Mouse (Mus musculus): ENCODE measurements at regions not wholly inside any gene's neighbourhood (a gene's known extent, or its start where the extent isn't known, plus 50 kb on each side); places are given as distances from the start of the nearest gene placed in this dataset.

DNA sequence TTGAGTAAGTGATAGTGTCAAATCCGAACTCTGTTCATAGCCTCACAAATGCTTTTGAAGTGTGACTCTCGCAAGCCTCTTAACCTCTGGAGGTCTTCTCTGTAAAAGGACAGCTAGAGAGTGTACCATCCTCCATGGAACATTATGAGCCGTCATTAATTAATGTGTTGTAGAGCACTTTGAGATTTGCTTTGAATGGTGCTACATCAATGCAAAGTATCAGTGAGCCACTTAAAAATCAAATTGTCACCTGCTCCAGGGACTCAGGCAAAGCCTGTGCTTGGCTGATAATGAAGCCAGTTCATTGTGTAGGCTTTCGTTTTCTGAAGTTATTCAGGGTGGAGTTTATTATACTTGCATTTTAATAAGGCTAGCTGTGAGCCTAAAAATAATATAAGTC is 801.8 kb upstream of the B3galt2 start:
- no peaks in the 10 kb centered on the region for H3K27me3 ChIP-seq (ENCODE audit: control insufficient read depth, insufficient read depth, low read length, poor library complexity, severe bottlenecking)
- no peaks in the 10 kb centered on the region for H3K36me3 ChIP-seq (ENCODE audit: control insufficient read depth, insufficient read depth, low read length, poor library complexity, severe bottlenecking)
- no peak for DNase-seq (ENCODE audit: low read depth, low spot score)

DNA sequence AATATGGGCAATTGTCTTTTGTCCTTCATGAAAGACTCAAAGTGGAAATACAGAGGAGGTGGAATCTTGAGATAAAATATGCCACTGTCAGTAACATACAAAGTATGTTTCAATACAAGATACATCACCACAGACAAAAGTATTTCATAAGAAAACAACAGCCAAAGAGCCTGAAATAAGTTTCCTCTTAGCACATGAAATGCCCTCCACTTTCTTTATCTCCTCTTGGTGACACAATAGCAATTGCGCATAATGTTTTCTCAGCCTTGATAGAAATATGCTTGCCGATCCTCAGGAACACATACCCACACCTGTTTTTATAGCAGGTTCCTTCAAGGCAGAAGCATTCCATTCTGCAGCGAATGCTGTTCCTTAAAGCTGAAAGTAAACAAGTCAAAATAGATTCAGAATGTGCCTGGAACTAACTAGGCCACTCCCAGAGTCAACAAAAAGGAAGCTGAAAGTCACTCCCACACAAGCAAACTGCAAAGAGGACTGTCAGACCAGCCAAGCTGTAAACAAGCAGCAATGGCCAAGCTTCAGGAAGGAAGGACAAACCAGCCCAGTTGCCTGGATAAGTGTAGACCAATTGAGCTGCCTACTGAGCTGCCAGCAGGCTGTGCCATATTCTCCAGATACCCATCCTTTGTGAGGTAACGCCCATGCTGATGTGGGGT is 773.3 kb upstream of the B3galt2 start:
- Histone ChIP-seq H3K36me3 (ENCODE audit: control insufficient read depth, insufficient read depth, low read length, poor library complexity, severe bottlenecking) (no peaks in the 10 kb centered on the region), H3K27me3 (ENCODE audit: control insufficient read depth, insufficient read depth, low read length, poor library complexity, severe bottlenecking) (no peaks in the 10 kb centered on the region)
- no peak for DNase-seq (ENCODE audit: low read depth, low spot score)

DNA sequence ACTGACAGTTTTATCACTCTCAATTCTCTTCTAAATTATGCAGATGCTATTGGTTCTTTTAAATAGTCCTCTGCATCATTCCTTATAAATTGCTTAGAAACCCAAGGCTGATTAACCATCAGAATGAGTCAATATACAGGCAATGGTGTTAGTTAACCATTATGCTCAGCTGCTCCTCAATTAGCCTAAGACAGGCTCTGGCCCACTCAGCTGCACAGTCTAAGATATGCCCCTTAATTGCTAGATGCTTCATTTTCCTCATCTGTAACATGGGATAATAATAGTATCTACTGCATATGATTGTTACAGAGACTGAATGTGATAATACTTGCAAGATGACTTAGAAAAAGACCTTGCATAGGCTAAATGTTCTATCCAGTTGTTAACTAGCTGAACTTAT is 748.6 kb upstream of the B3galt2 start:
- no peak for DNase-seq (ENCODE audit: low read depth, low spot score)

DNA sequence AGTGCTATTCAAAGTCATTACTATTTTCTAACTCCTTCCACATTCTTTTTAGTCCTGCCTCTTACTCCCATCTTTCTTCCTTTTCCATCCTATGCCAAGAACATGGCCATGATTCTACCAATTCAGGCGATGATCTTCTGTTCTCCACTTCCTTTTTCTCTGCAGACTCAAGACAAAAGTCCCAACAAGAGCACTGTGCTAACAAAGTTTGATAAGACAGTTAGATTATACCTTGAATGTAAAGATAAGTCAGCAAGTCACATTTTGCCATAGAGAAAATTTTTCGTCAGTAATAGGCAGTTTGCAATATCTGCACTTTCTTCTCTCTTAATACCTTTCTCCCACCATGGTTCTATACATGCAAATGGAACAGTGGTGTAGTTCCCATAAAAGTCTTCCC is 747.3 kb upstream of the B3galt2 start:
- H3K36me3 ChIP-seq (ENCODE audit: control insufficient read depth, insufficient read depth, low read length, poor library complexity, severe bottlenecking), result no peaks in the 10 kb centered on the region

More for the DNA sequence above, 748.6 kb upstream of the B3galt2 start:
- Histone ChIP-seq H3K27me3 (ENCODE audit: control insufficient read depth, insufficient read depth, low read length, poor library complexity, severe bottlenecking) (no peaks in the 10 kb centered on the region), H3K36me3 (ENCODE audit: control insufficient read depth, insufficient read depth, low read length, poor library complexity, severe bottlenecking) (no peaks in the 10 kb centered on the region)

DNA sequence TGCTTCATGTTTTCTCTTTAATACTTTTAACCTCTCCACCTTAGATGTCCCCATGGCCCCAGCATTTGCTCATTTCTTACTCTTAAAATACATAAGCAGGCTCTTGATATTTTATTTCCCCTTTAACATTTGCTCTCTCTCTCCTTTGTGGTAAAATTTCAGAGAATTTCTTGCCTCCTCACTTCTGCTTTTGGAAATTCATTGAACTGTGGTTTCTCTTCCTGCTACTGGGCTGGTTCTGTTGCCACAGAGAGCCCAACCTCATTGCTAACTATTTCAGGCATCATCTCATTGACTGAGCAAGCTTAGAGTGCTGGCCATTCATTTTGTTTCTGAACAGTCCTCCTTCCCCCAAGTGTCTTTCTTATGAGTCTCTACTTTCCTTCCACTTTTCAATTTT is 746.3 kb upstream of the B3galt2 start:
- H3K36me3 ChIP-seq (ENCODE audit: control insufficient read depth, insufficient read depth, low read length, poor library complexity, severe bottlenecking), result no peaks in the 10 kb centered on the region
- DNase-seq (ENCODE audit: low read depth, low spot score), result peak; percentile 45
- H3K27me3 ChIP-seq (ENCODE audit: control insufficient read depth, insufficient read depth, low read length, poor library complexity, severe bottlenecking), result no peaks in the 10 kb centered on the region

More for the DNA sequence above, 747.3 kb upstream of the B3galt2 start:
- no peak for DNase-seq (ENCODE audit: low read depth, low spot score)
- no peaks in the 10 kb centered on the region for H3K27me3 ChIP-seq (ENCODE audit: control insufficient read depth, insufficient read depth, low read length, poor library complexity, severe bottlenecking)

DNA sequence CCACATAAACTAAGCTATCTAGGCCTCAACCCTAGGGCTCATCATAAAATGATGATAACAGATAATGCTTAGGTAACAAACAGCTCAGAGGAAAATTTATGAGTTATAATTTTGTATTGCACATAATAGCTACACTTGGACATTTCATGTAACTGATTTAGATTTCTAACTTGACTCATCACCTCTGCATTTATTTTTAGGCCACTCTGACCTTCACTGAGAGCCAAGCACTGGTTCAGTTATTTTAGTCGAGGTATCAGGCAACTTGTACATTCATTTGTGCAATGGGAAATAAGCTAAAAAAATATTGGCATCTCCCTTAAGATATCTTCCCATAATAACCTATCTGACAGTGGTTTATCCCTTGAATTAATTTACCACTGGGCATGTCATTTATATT is 745.4 kb upstream of the B3galt2 start:
- H3K36me3 ChIP-seq (ENCODE audit: control insufficient read depth, insufficient read depth, low read length, poor library complexity, severe bottlenecking), result no peaks in the 10 kb centered on the region
- H3K27me3 ChIP-seq (ENCODE audit: control insufficient read depth, insufficient read depth, low read length, poor library complexity, severe bottlenecking), result no peaks in the 10 kb centered on the region
- no peak for DNase-seq (ENCODE audit: low read depth, low spot score)

DNA sequence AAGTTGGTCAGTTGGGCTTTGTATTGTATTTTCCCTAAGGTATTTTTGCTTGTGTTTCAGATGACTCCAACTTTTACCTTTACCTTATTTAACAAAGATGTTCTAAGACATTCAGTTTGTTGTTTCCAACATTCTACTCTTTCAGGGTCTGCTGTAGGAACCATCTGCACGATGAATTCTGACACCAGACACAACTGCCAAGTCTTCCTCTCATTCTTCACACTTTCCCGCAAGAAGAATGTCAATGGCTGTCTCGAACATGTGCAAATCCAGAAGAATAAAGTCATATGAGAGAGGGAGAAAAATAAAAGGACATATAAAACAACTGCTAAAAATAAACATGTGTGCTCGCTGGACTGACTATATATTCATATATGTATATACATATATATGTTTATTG is 730.6 kb upstream of the B3galt2 start:
- no peak for DNase-seq (ENCODE audit: low read depth, low spot score)
- H3K36me3 ChIP-seq (ENCODE audit: control insufficient read depth, insufficient read depth, low read length, poor library complexity, severe bottlenecking), result no peaks in the 10 kb centered on the region

DNA sequence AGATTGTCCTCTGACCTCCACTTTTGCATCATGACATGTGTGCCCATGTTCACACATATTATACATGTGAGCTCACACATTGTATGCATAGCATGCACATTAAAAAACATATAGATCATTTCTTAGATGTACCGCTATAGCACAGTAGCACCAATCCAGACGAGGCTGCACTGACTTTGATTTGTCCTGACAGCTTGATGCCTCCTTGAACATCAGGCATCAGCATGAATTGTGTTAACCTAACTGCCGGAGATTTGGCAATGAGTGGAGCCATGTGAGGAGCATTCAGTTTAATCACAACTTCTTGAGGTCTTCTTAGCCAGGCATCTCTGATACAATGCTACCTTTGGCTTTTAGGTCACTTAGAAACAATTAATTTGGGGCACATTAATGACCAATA is 683.8 kb upstream of the B3galt2 start:
- no peak for DNase-seq (ENCODE audit: low read depth, low spot score)
- Histone ChIP-seq H3K36me3 (ENCODE audit: control insufficient read depth, insufficient read depth, low read length, poor library complexity, severe bottlenecking) (no peaks in the 10 kb centered on the region), H3K27me3 (ENCODE audit: control insufficient read depth, insufficient read depth, low read length, poor library complexity, severe bottlenecking) (no peaks in the 10 kb centered on the region)

More for the DNA sequence above, 730.6 kb upstream of the B3galt2 start:
- H3K27me3 ChIP-seq (ENCODE audit: control insufficient read depth, insufficient read depth, low read length, poor library complexity, severe bottlenecking), result no peaks in the 10 kb centered on the region

DNA sequence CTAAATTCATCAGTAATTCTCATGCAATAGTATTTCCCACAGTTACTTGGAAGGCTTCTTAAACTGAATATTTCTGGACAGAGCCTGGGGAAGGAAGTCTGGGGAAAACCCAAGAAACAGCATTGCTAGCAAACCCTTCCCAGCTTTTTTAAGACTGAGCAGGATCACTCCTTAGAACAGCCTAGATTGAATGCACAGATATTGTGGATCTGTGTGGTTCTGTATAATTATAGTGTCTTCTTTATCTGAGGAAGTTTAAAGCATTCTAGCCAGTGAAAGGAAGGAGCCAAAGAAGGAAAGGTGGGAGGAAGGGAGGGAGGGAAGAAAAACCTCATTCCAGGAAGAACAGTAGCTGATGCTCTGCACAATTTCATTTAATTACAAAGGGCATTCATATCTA is 669.0 kb upstream of the B3galt2 start:
- no peak for DNase-seq (ENCODE audit: low read depth, low spot score)
- Histone ChIP-seq H3K36me3 (ENCODE audit: control insufficient read depth, insufficient read depth, low read length, poor library complexity, severe bottlenecking) (no peaks in the 10 kb centered on the region), H3K27me3 (ENCODE audit: control insufficient read depth, insufficient read depth, low read length, poor library complexity, severe bottlenecking) (no peaks in the 10 kb centered on the region)

DNA sequence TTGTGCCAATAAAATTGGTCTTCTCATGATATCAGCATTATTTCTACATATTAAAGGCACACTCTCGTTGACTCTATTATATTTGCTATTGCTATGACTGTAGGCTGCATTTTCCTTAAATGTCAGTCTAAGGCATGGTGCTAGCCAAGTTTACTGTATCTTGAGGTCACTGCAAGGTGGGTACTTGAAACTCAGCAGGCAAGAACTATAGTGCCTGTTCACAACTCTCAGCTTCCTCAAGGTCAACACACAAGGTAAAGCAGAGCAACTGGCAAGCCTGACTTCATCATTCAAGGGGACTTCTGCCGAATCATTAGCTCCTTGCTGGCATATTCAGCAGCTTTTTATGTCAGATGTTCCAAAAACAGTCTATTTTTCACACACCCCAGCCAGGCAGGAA is 667.1 kb upstream of the B3galt2 start:
- no peaks in the 10 kb centered on the region for H3K36me3 ChIP-seq (ENCODE audit: control insufficient read depth, insufficient read depth, low read length, poor library complexity, severe bottlenecking)
- no peaks in the 10 kb centered on the region for H3K27me3 ChIP-seq (ENCODE audit: control insufficient read depth, insufficient read depth, low read length, poor library complexity, severe bottlenecking)
- no peak for DNase-seq (ENCODE audit: low read depth, low spot score)

DNA sequence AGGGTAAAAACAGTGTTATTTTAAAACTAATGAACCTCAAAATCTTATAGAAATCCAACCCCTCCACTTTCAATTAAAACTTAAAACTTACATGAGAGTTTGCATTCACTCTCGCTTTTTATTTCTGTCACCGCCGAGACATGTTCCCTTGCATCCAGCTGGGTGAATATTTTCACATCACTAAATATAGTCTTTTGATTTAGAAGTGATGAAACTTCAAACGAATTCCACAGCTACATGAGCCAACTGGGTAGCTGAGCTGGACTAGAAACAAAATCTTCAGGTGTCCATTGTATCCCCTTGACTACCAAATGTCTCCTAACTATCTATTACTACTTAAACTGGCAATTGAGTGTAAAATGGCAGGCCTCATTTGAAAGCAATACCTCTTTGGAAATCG is 657.5 kb upstream of the B3galt2 start:
- Histone ChIP-seq H3K27me3 (ENCODE audit: control insufficient read depth, insufficient read depth, low read length, poor library complexity, severe bottlenecking) (no peaks in the 10 kb centered on the region), H3K36me3 (ENCODE audit: control insufficient read depth, insufficient read depth, low read length, poor library complexity, severe bottlenecking) (no peaks in the 10 kb centered on the region)
- no peak for DNase-seq (ENCODE audit: low read depth, low spot score)

DNA sequence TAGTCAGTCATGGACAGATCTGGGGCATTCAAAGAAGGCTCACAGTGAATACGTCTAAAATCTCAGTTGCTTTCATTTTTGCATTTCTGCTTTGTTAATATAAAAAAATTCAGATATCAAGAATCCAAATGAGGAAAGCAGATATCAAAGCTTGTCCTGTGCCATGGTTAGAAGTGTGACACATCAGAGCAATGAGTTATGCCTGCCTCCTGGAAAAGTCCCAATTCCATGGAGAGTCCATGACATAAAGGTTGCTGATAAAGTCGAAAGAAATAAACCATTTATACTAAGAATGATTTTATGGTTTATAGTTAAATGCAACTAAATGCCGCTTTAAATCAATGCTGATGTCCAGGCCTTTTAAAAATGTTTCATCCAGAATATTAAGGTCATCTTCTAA is 656.8 kb upstream of the B3galt2 start:
- no peaks in the 10 kb centered on the region for H3K27me3 ChIP-seq (ENCODE audit: control insufficient read depth, insufficient read depth, low read length, poor library complexity, severe bottlenecking)
- no peak for DNase-seq (ENCODE audit: low read depth, low spot score)
- no peaks in the 10 kb centered on the region for H3K36me3 ChIP-seq (ENCODE audit: control insufficient read depth, insufficient read depth, low read length, poor library complexity, severe bottlenecking)

DNA sequence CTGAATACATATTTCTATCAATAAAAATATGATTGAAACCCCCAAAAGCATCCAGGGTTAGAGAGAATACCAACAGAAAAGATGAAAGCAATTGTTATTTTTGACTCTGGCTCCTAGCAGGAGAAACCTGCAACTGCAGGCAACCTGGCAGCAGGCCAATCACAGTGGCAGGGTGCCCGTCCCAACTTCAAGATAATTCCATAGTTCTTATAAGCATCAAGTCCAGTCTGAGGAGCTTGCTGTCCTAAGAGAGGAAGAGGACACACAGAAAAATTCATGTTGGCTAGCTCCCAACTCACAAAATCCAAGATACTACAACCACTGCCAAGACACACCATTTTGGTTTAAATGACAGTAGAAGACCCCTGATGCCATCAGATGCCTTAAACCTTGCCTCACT is 654.9 kb upstream of the B3galt2 start:
- no peak for DNase-seq (ENCODE audit: low read depth, low spot score)
- H3K36me3 ChIP-seq (ENCODE audit: control insufficient read depth, insufficient read depth, low read length, poor library complexity, severe bottlenecking), result no peaks in the 10 kb centered on the region
- H3K27me3 ChIP-seq (ENCODE audit: control insufficient read depth, insufficient read depth, low read length, poor library complexity, severe bottlenecking), result no peaks in the 10 kb centered on the region

DNA sequence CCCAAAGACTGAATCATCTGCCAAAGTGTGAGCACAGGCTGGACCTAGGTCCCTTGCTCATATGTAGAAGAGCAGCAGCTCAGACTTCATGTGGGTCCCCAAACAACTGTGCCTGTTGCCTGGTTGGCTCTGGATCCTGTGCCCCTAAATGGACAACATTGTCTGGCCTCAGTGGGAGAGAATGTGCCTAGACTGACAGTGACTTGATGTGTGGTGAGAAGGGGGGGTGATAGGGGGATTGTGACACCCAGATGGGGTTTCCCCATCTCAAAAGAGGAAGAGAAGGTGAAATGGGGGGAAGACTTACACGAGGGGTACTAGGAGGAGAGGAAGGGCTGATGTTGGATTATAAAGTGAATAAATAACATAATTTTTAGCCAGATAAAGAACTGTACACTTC is 640.2 kb upstream of the B3galt2 start:
- H3K36me3 ChIP-seq (ENCODE audit: control insufficient read depth, insufficient read depth, low read length, poor library complexity, severe bottlenecking), result no peaks in the 10 kb centered on the region

DNA sequence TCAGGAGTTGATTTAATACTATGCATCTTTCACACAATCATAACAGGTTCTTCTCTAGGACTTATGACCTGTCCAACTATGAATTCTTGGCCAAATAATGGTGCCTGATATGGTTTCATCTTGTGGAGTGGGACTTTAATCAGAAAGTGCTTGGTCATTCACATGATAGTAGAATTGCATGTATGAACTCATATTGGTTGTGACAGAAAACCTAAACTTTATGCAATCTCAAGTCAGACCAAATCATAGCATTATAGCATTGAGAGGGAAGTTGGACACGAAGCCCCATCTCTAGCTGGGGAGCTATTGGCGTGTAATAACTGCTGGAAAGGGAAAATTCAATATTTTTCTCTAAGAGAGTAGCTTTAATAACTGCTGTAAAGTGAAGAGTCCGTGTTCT is 639.4 kb upstream of the B3galt2 start:
- no peaks in the 10 kb centered on the region for H3K36me3 ChIP-seq (ENCODE audit: control insufficient read depth, insufficient read depth, low read length, poor library complexity, severe bottlenecking)
- H3K27me3 ChIP-seq (ENCODE audit: control insufficient read depth, insufficient read depth, low read length, poor library complexity, severe bottlenecking), result no peaks in the 10 kb centered on the region
- no peak for DNase-seq (ENCODE audit: low read depth, low spot score)

More for the DNA sequence above, 640.2 kb upstream of the B3galt2 start:
- peak; percentile 13 for DNase-seq (ENCODE audit: low read depth, low spot score)
- H3K27me3 ChIP-seq (ENCODE audit: control insufficient read depth, insufficient read depth, low read length, poor library complexity, severe bottlenecking), result no peaks in the 10 kb centered on the region

DNA sequence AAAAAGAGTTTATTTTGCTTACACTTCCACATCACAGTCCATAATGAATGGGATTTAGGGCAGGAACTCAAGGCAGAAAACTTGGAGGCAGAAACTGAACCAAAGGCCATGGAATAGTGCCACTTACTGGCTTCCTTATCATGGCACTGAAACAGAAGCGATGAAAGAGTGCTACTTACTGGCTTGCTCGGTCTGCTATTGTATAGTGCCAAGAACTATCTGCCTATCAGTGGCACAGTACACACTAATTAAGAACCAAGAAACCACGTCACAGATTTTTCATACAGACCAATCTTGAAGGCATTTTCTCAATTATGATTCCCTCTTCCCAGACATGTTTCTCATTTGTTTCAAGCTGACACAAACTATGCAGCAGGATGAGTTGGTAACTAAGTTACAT is 634.4 kb upstream of the B3galt2 start:
- H3K27me3 ChIP-seq (ENCODE audit: control insufficient read depth, insufficient read depth, low read length, poor library complexity, severe bottlenecking), result no peaks in the 10 kb centered on the region
- DNase-seq (ENCODE audit: low read depth, low spot score), result no peak
- H3K36me3 ChIP-seq (ENCODE audit: control insufficient read depth, insufficient read depth, low read length, poor library complexity, severe bottlenecking), result no peaks in the 10 kb centered on the region

Measured in splenic B cell, adult 2 months (primary cell).